In the genomic region with DNA sequence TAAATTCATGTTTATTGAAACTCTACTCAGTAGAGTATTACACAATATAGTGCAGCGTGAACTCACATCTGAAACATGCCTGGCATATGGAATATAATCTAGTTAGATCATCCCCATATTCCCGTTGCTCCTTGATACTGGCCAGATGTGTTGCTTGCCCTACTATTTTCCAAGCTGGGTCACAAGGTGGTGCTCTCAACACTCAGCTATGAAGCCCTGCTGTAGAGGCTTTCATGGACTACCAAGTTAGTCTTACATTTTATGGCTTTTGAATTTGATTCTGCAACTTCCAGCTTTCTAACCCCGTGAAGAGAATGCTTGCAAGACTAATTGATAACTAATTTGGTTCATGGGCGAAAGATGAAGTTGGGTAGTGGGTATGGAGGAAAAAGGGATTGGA, we compare ENCODE assay signal across 23 mouse cellular contexts.
DNase-seq lines count a peak whose midpoint lies in the region; ATAC-seq and TF ChIP-seq lines count a peak whose summit lies in the region.
"Had no signal": no experiment of that assay in that cellular context is flagged by ENCODE, and none has a peak within 500 bp of the region (broad histone marks: within the 10 kb centered on the region; RNA-seq: fewer than 3 reads in every experiment).

No protein-coding gene starts in this region.

- no peaks in the 10 kb centered on the region for H3K9me3 ChIP-seq in embryonic facial prominence, embryonic 11.5 days (replicated peaks; ENCODE audit: control insufficient read depth, low read length)
- H3K9me3 ChIP-seq in embryonic facial prominence, embryonic 10.5 days: no peaks in the 10 kb centered on the region
- H3K9me3 ChIP-seq in limb, embryonic 14.5 days (ENCODE audit: control insufficient read depth, low read length): no peaks in the 10 kb centered on the region
- no peaks in the 10 kb centered on the region for H3K9me3 ChIP-seq in limb, embryonic 10.5 days (replicated peaks)
- H3K9me3 ChIP-seq: forebrain, embryonic 13.5 days; G1E; heart, embryonic 15.5 days had no signal

- intact Hi-C loops in left cerebral cortex, postnatal 4 days (cut with DNase I): no loop called here

- no peak overlapping the region for H3K9ac ChIP-seq in embryonic facial prominence, embryonic 11.5 days (replicated peaks; ENCODE audit: low read length)
- no peak overlapping the region for H3K9ac ChIP-seq in limb, embryonic 14.5 days (ENCODE audit: low read depth, low read length, severe bottlenecking)
- H3K9ac ChIP-seq: forebrain, embryonic 13.5 days; forebrain, postnatal 0 days; heart, embryonic 15.5 days; hindbrain, embryonic 14.5 days had no signal

- H3K27ac ChIP-seq in embryonic facial prominence, embryonic 11.5 days (replicated peaks; ENCODE audit: low read depth, low read length): no peak overlapping the region
- no peak overlapping the region for H3K27ac ChIP-seq in embryonic facial prominence, embryonic 10.5 days (replicated peaks)
- no peak overlapping the region for H3K27ac ChIP-seq in limb, embryonic 14.5 days (replicated peaks; ENCODE audit: low read depth, low read length)
- no peak overlapping the region for H3K27ac ChIP-seq in limb, embryonic 10.5 days
- H3K27ac ChIP-seq: forebrain, embryonic 13.5 days; heart, adult 2 months; heart, embryonic 15.5 days; hindbrain, embryonic 14.5 days had no signal

- ATAC-seq in embryonic facial prominence, embryonic 11.5 days (replicated peaks; ENCODE audit: insufficient number of reproducible peaks, low FRiP score, low TSS enrichment, low read depth): 0 out of 2 replicates have a peak, but pooled peaks have one; percentile 18
- peak; percentile 57; the same call in 1 of the 2 replicates for ATAC-seq in limb, embryonic 14.5 days (ENCODE audit: low FRiP score, low read depth)
- ATAC-seq: activated CD4-positive, CD25-positive, alpha-beta regulatory T cell, adult 4 months; CD4-positive, CD25-positive, alpha-beta regulatory T cell, adult 4 months; forebrain, embryonic 13.5 days; forebrain, postnatal 0 days had no signal

- 64% methylated on average over 4 of the region's 4 CpGs for WGBS in embryonic facial prominence, embryonic 11.5 days
- WGBS in embryonic facial prominence, embryonic 10.5 days: 76% methylated on average over 4 of the region's 4 CpGs
- WGBS in limb, embryonic 14.5 days: 74% methylated on average over 4 of the region's 4 CpGs
- 86% methylated on average over 4 of the region's 4 CpGs for WGBS in limb, embryonic 10.5 days

- H3K36me3 ChIP-seq in embryonic facial prominence, embryonic 11.5 days (replicated peaks; ENCODE audit: control insufficient read depth, insufficient read depth, low read depth, low read length): no peaks in the 10 kb centered on the region
- H3K36me3 ChIP-seq in embryonic facial prominence, embryonic 10.5 days (replicated peaks): no peaks in the 10 kb centered on the region
- no peaks in the 10 kb centered on the region for H3K36me3 ChIP-seq in limb, embryonic 14.5 days (ENCODE audit: control insufficient read depth, insufficient read depth, low read length)
- no peaks in the 10 kb centered on the region for H3K36me3 ChIP-seq in limb, embryonic 10.5 days
- H3K36me3 ChIP-seq: G1E; heart, embryonic 15.5 days had no signal

- no peak for DNase-seq in embryonic facial prominence, embryonic 11.5 days (ENCODE audit: low spot score)
- no peak for DNase-seq in embryonic facial prominence, embryonic 10.5 days (ENCODE audit: low spot score)
- DNase-seq in limb, embryonic 14.5 days (ENCODE audit: low spot score): no peak
- no peak for DNase-seq in limb, embryonic 10.5 days (ENCODE audit: low spot score)
- DNase-seq in ES-CJ7 (ENCODE audit: low read depth, low spot score): peak; percentile 55
- no peak for DNase-seq in spleen, postnatal 36 days (ENCODE audit: low spot score in 2 of 2)
- DNase-seq in left cerebral cortex, postnatal 4 days: no peak
- DNase-seq: adrenal gland, postnatal 14 days; B cell, adult 2 months; cerebellum, adult 11-12 months; cerebellum, adult 9-10 months; cerebellum, postnatal 25 days; forebrain, postnatal 0 days; gastrocnemius, postnatal 14 days; heart, adult 2 months; heart, postnatal 14 days had no signal

- no peak overlapping the region for H3K4me3 ChIP-seq in embryonic facial prominence, embryonic 11.5 days (ENCODE audit: low read depth, low read length)
- H3K4me3 ChIP-seq in embryonic facial prominence, embryonic 10.5 days: no peak overlapping the region
- H3K4me3 ChIP-seq in limb, embryonic 14.5 days (replicated peaks; ENCODE audit: low read length): no peak overlapping the region
- no peak overlapping the region for H3K4me3 ChIP-seq in limb, embryonic 10.5 days
- H3K4me3 ChIP-seq: forebrain, embryonic 13.5 days; heart, adult 2 months; heart, embryonic 15.5 days had no signal

- H3K4me2 ChIP-seq in embryonic facial prominence, embryonic 11.5 days (ENCODE audit: low read depth, low read length): no peak overlapping the region
- H3K4me2 ChIP-seq in limb, embryonic 14.5 days (replicated peaks; ENCODE audit: low read depth, low read length, severe bottlenecking): no peak overlapping the region
- H3K4me2 ChIP-seq: forebrain, embryonic 13.5 days; heart, embryonic 11.5 days; heart, embryonic 15.5 days; hindbrain, embryonic 14.5 days had no signal

- TF ChIP-seq POLR2A in limb, embryonic 14.5 days (IDR thresholded peaks at IDR 0.05; ENCODE audit: borderline replicate concordance, extremely low read depth, insufficient read depth, insufficient read length): no peak

- no peaks in the 10 kb centered on the region for H3K27me3 ChIP-seq in embryonic facial prominence, embryonic 11.5 days (ENCODE audit: control insufficient read depth, insufficient read depth, low read length)
- no peaks in the 10 kb centered on the region for H3K27me3 ChIP-seq in embryonic facial prominence, embryonic 10.5 days (replicated peaks; ENCODE audit: low read depth, poor library complexity, severe bottlenecking)
- H3K27me3 ChIP-seq in limb, embryonic 14.5 days (ENCODE audit: control insufficient read depth, insufficient read depth, low read length): no peaks in the 10 kb centered on the region
- H3K27me3 ChIP-seq in limb, embryonic 10.5 days (ENCODE audit: low read depth, poor library complexity, severe bottlenecking): no peaks in the 10 kb centered on the region
- H3K27me3 ChIP-seq: forebrain, embryonic 13.5 days; heart, embryonic 15.5 days had no signal

- no peaks in the 10 kb centered on the region for H3K4me1 ChIP-seq in embryonic facial prominence, embryonic 11.5 days (ENCODE audit: control insufficient read depth, insufficient read depth, low read length)
- H3K4me1 ChIP-seq in embryonic facial prominence, embryonic 10.5 days: no peaks in the 10 kb centered on the region
- no peaks in the 10 kb centered on the region for H3K4me1 ChIP-seq in limb, embryonic 14.5 days (ENCODE audit: control insufficient read depth, insufficient read depth, low read length)
- H3K4me1 ChIP-seq in limb, embryonic 10.5 days: no peaks in the 10 kb centered on the region
- H3K4me1 ChIP-seq: forebrain, embryonic 13.5 days; heart, embryonic 15.5 days had no signal
